Mouse (Mus musculus) E14TG2a.4 (cell line): ENCODE measurements at regions not wholly inside any gene's neighbourhood (a gene's known extent, or its start where the extent isn't known, plus 50 kb on each side); places are given as distances from the start of the nearest gene placed in this dataset.

Source experiments
- CTCF ChIP-seq: conservative IDR thresholded peaks from 2 replicates; pipeline ENCODE4 v1.5.1; 2014; ENCODE audit warnings: low read length
- NANOG ChIP-seq: IDR thresholded peaks from 2 replicates; pipeline ENCODE4 v1.6.1; 2014; ENCODE audit warnings: borderline replicate concordance, low read length, mixed read lengths
- POU5F1 ChIP-seq: IDR thresholded peaks from 2 replicates; pipeline ENCODE4 v1.6.1; 2014; ENCODE audit warnings: low read length, borderline replicate concordance

DNA sequence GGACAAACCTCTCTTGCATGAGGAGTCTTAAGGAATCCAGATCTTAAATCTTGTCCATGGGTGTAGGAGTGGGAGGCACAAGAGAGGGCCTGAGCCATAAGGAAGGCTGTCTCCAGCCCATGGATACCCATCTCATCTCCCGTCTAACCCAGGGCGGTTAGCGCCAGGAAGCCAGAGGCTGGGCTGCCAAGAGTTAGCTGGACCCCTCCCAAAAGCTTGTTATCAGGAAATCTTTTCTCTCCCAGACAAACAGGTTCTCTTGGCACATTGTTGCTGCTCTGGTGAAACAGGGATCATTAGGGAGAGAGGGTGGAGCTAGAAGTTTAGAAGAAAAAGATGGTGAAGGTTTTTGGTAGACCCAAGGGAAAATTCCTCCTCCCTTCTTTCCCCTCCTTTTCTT, 87.0 kb upstream of the Atp6ap2 start:
- TF ChIP-seq CTCF (no peak), POU5F1 (no peak), NANOG (no peak)
